Mouse (Mus musculus) common myeloid progenitor, adult 5-6 weeks (primary cell): ENCODE measurements around the gene Ugt1a7c. TPM values are rescaled to one million over a fixed set of nuclear protein-coding genes. Genes with fewer than 3 reads are reported as not detected.
A peak's percentile ranks its signal among the peaks of the same experiment; 100 is the strongest.
"Not testable (repeated sequence)": the region's sequence is repeated elsewhere in the genome, so short reads cannot be mapped to it uniquely, and the experiment has no call there.

Source experiments
- ATAC-seq: replicated peaks from 2 replicates; pipeline ENCODE4 v1.8.0; 2016; ENCODE audit warnings: low read depth, mild to moderate bottlenecking, moderate TSS enrichment, inconsistent platforms; ENCODE audit not compliant: poor library complexity, severe bottlenecking
- total RNA-seq: library from RNA; stranded (forward); fragments of 200-1000, 187-1606 nt; gene quantifications from 2 replicates; pipeline ENCODE4 v1.2.3, GENCODE M21; 2017

Ugt1a7c gene
- total RNA-seq = 20.6 and 22.1 TPM in 2 replicates

DNA sequence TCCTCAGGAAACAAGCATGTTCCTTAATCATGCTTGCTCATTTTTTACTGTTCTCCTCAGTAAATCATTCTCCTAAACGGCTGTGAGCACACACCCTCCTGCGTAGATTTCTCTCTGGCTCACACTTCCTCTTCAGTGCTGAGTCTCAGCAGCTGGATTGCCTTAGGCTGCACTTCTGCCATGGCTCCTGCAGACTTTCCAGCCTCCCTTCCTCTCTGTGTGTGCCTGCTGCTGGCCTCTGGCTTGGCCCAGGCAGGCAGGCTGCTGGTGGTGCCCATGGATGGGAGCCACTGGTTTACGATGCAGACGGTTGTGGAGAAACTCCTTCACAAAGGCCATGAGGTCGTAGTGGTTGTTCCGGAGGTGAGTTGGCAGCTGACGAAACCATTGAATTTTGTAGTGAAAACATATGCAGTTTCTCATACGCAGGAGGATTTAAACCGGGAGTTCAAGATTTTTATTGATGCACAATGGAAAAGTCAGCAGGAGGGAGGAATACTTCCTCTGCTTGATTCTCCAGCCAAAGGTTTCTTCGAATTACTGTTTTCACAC, at the start of gene Ugt1a7c:
Gene Ugt1a7c (plus strand): TSS at position 122 of the 552 bp plus-strand sequence.
- peak; percentile 79 for ATAC-seq

DNA sequence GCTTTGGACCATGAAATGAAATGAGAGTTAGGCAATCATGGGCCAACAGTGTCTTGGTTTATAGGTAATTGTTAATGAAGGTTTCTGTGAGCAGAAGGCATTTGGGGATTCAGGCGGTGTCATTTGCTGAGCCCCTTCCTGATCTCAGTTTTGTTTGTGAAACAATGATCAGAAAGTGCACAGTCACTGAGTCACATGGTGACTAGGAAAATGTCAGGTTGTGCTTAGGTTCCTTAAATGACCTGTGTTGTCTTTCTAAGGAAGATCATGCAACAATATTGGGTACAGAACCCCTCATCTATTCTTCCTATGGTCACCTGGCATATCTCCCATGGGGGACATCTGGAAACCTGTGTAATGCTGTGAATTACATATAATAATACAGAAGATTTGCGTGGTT, 47.5 kb upstream of the Ugt1a7c start:
- ATAC-seq = 0 out of 2 replicates have a peak, but pooled peaks have one; percentile 20

DNA sequence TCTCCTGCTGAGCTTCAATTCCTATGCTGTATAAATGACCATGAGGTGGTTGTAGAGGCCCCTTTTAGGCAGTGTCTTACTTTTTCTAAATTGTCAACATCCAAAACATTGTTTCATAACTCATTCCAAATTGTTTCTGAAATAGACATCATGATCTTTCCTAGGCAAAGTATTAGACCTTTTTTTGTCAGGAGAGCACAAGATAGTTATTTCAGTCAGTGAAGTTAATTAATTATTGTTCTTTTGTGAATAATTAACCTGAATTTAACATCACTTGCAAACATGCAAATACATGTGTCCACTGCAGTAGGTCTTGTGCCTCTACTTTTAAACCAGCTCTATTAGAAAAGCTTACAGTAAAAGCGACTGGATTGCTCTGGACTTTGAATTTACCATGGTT, 39.8 kb upstream of the Ugt1a7c start, which contains the start of gene Ugt1a10:
Gene Ugt1a10 (plus strand): TSS at position 301 of the 400 bp plus-strand sequence.
- no peak for ATAC-seq

DNA sequence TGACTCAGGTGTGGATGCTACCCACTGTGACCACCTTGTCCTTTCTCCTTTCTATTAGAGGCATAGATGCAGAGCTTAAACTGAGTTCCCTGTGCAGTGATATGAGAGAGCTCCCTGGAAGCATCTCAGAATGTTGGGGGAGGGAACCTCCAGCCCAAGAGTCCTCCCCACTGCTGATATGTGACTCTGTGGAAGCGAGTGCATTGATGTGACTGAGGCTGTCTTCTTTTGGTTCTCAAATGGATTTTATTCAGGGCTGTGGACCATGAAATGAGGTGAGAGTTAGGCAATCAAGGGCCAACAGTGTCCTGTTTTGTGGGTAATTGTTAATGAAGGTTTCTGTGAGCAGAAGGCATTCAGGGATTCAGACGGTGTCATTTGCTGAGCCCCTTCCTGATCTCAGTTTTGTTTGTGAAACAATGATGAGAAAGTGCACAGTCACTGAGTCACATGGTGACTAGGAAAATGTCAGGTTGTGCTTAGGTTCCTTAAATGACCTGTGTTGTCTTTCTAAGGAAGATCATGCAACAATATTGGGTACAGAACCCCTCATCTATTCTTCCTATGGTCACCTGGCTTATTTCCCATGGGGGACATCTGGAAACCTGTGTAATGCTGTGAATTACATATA, 28.3 kb upstream of the Ugt1a7c start:
- peak; percentile 42; the same call in 1 of the 2 replicates for ATAC-seq

DNA sequence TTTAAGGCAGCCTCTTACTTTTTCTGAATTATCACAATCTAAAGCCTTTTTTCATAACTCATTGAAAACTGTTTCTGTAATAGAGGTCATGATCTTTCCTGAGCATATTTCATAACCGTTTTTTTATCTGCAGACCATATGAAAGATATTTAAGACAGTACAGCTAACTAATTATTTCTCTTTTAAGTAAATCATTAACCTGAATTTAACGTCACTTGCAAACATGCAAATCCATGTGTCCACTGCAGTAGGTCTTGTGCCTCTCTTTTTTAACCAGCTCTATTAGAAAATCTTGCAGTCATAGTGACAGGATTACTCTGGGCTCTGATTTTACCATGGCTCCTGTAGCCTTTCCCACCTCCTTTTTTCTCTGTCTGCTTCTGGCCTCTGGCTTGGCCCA, 24.4 kb upstream of the Ugt1a7c start, which contains the start of gene Ugt1a9:
Gene Ugt1a9 (plus strand): TSS at position 306 of the 400 bp plus-strand sequence.
- no peak for ATAC-seq

DNA sequence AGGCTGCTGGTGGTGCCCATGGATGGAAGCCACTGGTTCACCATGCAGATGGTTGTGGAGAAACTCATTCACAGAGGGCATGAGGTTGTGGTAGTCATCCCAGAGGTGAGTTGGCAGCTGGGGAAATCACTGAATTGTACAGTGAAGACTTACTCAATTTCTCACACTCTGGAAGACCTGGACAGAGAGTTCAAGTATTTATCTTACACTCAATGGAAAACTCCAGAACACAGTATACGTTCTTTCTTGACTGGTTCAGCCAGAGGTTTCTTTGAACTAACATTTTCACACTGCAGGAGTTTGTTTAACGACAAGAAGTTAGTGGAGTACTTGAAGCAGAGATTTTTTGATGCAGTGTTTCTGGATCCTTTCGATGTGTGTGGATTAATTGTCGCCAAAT, 24.0 kb upstream of the Ugt1a7c start:
- ATAC-seq = no peak

DNA sequence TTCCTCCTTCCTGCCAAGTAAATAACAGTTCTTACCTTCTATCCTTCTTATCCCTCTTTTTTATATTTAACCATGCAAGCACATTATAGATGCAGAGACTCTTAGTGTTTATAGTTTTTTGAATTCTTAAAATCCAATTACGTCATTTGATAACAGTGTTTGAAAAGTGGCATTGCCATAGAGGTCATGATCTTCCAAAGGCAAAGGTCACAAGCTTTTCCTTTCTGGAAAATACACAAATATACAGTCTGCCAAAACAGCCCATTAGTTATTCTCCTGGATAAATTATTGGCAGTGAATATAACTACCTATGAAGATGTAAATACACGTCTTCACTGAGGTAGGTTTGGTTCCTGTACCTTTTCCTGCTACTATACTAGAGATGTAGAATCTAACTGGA, 20.4 kb upstream of the Ugt1a7c start:
- no peak for ATAC-seq

DNA sequence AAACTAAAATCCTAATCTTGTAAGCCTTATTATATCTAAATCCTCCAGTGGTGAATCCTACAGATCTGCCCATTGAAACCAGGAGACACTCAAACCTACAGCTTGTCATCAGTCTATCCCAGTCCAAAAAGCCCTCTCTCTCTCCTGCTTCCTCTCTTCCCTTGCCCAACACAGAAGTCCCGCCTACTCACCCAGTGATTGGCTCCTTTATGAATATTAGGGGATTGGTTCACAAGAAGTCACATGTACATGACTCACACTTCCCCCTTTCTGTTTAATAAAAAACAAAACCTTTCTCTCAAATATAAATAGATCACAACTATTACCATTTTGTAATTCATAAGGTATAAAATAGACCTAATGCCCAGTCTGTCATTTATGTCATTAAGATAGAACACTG, 17.7 kb upstream of the Ugt1a7c start:
- ATAC-seq = no peak

DNA sequence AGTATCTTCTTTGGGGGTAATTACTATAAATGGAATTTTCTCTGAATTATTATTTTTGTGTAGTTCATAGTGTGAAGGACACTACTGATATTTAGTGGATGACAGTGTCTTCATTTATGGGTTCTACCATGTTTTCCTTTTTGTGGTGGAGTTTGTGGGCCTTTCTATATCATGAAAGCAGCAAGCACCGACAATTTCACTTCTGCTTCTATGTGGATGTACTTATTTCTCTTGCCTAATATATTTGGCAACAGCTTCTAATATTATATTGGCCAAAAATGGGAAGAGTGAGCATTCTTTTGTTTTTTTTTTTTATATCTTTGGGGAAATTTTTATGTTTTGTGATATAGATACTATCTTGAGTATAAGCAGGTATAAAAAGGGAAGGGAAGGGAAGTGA, 13.2 kb upstream of the Ugt1a7c start:
- 0 out of 2 replicates have a peak, but pooled peaks have one; percentile 32 for ATAC-seq

DNA sequence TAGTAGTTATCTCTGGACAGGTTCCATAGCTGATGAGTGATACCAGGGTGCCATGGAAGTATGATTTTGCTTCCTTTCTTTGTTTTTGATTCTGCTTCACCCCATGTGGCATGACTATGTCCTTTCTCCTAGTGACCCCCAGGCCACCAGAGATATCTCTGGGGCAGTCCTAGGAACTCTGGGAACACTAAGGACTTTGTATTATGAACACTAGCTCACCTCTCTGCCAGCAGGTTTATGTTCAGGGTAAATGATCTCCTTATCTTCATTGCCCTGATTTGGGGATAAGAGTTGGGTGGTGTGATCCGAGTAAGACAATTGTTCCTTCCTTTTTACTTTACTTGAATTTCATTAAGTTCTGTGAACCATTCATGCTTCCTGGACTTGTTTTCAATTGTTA, 8.7 kb upstream of the Ugt1a7c start:
- no peak for ATAC-seq

DNA sequence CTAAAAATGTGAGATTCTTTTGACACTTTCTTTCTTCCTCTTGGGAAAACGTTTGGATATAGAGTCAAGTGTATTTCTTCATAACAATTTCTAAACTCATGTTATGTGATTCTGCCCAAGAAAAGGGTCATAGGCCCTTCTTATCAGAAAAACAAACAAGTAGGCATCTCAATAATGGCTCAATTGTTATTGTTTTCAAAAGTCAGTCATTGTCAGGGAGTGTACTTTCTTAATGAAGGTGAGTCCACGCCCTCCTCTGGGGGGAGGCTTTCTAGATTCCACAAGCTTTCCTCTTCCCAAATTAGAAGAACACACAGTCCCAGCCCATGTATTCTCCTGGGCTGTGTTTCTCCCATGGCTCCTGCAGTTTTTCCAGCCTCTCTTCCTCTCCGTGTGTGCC, 7.3 kb upstream of the Ugt1a7c start, which contains the start of gene Ugt1a8:
Gene Ugt1a8 (plus strand): TSS at position 301 of the 400 bp plus-strand sequence.
- ATAC-seq = no peak

DNA sequence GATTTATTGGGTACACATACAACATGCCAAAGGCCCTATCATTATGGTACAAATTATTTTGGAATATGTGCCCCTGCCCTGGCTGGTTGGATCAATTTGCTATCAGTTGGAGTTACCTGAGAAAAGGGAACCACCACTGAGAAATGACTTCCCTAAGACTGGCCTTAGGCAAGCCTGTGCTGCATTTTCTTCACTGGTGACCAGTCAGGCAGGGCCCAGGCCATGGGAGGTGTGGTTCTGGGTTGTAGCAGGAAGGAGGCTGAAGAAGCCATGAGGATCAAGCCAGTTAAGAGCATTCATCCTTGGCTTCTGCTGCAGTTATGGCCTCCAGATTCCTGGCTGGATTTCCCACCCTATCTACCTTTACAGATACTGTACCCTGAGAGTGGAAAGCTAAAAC, 2.5 kb upstream of the Ugt1a7c start:
- no peak for ATAC-seq

DNA sequence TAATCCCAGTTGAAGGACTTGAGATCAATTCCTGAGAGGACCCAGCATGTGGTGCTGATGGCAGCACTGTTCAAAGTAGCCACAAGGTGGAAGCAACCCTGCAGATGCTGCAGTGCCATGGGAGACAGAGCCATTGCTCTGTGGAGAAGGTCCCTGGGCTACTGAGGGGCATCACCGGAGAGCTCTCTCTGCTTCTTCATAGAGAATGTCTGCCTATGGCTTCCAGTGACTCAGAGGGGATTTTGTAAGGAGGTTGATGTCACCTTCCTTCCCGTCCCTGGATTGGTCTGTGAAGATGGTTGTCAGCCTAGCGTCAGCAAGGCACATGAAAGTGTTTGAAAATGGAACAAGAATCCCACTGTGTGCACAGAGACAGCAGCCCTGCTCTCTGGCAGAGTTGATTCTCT, 589 bp upstream of the Ugt1a7c start:
- peak; percentile 66 for ATAC-seq

DNA sequence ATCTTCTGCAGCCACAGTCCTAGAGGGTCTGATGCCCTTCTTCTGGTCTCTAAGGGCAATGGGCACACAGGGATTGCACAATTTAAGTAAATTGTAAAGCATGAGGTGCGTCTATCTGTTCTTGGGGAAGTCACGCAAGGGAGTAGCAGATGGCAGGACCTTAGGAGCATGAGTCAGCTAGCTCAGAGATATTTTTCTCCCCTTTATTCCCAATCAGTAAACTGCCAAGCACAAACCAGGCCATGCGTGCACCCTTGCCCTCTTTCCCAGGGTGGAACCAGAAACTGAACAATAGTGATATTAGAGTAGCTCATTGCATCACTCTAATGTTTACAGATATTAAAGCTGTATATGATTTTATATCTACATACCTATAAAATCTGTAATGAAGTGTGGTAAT, 3.7 kb downstream of the Ugt1a7c start:
- ATAC-seq = peak; percentile 27; the same call in 1 of the 2 replicates

DNA sequence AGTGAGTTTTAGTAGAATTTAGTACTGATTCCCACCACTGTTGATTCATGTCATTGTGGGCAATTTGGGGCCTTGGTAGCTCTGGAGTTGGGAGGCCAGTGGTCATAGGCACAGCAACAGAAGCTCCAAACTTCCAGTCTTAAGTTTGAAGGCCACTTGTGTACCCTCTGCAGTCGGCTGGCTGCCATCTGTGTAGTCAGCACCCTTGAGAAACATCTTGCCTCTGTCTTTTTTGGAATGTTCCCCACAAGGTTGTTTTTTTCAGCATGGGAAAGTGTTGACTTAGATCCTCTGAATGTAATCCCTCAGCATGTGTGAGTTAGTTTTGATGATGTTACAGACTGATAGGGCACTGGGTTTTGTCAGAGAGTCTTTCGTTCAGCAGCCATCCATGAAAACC, 4.8 kb downstream of the Ugt1a7c start:
- not testable (repeated sequence) for ATAC-seq

DNA sequence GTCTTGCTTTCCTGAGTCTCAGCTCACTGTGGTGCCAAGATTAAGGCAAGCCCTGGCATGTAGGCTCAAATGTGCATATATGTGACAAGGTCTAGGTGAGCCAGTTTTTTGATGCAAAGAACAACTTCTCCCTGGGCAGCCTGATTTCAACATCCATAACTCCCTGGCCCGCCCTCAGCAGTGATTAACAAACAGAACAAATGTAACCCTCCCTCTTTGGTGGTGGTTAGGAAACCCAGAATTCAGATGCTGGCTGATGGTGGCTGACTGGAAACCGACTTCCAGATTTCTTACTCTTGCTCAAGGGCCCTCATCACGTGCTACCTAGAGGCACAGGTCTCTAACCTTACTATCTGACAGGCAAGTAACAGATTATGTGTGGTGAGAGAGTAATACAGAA, 8.2 kb downstream of the Ugt1a7c start, which contains the start of gene Ugt1a6b:
Gene Ugt1a6b (plus strand): TSS at position 234 of the 400 bp plus-strand sequence.
- peak; percentile 92 for ATAC-seq

DNA sequence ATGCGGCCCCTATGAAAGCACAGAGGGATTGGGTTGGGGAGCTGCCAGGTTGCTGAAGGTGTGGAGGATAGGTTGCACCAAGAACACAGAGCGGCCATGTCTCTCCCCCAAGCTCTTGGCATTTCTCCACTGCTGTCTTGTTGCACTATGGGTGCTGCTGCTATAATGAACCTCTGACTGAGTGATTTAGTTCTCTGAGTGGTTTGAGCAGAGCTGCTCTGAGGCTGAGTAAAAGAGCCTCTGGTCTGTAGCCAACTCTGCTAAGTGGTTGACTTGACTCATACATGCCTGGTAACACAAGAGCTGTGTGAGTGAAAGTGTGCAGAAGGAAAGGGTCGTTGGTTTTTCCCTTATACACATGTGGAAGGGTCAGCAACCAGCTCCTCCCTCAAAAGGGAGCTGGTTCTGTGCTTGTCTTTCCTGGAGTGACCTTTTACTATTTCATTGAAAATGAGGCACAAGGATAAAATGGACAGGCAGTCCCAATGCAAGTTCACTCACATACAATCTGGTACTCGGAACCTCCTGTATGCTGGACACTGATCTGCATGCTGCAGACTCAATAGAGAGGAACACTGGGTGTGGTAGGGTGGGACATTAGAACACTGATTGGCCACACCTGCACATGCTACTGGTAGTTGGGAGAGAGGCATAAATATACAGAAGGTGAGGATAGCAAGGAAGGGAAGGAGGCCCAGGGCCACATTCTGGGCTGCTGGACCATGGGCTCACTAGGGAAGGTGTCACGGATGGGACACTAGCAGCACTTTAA, 9.0 kb downstream of the Ugt1a7c start:
- not testable (repeated sequence) for ATAC-seq

DNA sequence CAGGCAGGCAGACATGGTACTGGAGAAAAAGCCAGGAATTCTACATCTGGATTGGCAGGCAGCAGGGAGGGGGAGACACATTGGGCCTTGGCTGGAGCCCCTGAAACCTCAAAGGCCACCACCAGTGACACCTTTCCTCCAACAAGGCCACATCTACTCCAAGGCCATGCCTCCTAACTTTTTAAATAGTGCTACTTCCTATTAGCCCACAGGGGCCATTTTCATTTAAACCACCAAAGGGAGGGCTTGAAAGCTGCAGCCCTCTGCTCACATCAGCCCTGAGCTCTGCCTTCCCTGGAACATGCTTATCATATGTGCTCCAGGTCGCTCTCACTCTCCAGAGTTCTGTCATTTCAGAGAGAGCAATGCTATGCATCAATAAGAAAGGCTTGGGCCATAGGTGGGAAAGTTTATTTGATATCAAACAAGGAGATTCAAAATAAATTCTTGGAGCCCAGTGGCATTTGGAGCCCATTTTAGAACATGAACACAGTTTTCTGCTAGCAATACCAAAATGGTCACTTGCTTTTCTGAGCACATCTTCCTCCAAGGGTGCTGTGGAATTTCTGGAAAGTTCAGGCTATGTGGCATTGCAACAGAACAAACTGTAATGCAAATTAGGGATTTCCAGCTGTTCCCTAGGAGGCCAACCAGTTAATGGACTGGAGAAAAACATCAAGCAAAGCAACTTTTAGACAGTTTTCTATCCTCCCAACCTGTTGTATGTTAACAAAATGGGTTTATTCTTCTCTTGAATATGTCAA, 10.0 kb downstream of the Ugt1a7c start:
- ATAC-seq = no peak

DNA sequence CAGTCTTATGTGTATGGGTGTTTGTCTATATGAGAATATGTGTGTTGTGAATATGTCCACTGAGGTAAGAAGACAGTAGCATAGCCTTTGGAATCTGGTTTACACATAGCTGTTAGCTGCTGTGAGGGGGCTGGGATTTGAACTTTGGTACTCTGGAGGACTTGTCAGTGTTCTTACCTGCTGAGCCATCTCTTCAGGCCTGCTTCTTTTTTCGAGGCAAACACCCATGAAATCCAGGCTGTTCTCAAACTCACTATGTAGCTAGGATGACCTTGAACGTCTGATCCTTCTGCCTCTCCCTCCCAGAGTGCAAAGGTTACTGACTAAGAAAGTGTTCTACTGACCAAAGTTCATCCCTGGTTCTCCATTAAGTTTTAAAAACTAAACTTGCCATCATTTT, 10.8 kb downstream of the Ugt1a7c start:
- no peak for ATAC-seq

DNA sequence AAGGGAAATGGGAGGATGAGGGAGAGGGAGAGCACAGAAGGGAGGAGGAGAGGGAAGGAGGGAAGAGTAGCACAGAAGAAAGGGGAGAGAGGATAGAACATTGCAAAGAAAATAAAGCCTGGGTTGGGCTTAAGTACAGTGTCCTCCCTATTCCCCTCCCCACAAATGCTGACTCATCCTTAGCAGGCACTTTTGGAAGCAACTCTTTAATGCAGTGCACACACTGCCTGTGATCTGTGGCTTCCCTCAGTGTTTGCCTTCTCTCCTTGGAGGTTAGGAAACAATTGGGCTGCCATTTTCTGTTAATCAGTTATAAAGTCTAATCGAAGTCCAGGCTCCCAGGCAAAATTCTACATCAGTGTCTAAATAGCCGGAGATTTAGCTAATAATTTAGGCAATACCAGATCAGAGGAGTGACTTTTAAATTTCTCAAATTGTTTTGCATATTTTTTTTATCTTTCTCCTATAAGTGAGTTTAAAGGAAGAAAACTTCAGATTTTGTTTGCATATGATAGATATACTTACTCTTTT, 14.2 kb downstream of the Ugt1a7c start:
- peak; percentile 87 for ATAC-seq
